Mouse (Mus musculus) lung, adult 2 months (tissue): ENCODE measurements around the gene Brinp2. TPM values are rescaled to one million over a fixed set of nuclear protein-coding genes. Genes with fewer than 3 reads are reported as not detected.

Source experiments
- DNase-seq: peaks from one replicate; pipeline ENCODE4 v3.0.0; 2022
- H3K4me1 ChIP-seq: fragments of 200-500 bp; 2 replicates; pipeline ENCODE4 v1.6.1; 2011; ENCODE audit warnings: low read length; ENCODE audit not compliant: control insufficient read depth, insufficient read depth
- H3K4me3 ChIP-seq: fragments of 200-500 bp; replicated peaks from 2 replicates; pipeline ENCODE3; 2011; ENCODE audit warnings: low read depth, mild to moderate bottlenecking, control low read depth, low read length; ENCODE audit errors: extremely low read depth
- CTCF ChIP-seq: fragments of 200-500 bp; IDR thresholded peaks from 2 replicates; pipeline ENCODE4 v1.5.1; 2011; ENCODE audit warnings: mild to moderate bottlenecking, low read length, control low read depth; ENCODE audit not compliant: insufficient read depth
- POLR2A ChIP-seq: fragments of 200-500 bp; IDR thresholded peaks from 2 replicates; pipeline ENCODE4 v1.6.1; 2011; ENCODE audit warnings: low read depth, mild to moderate bottlenecking, control low read depth, low read length, borderline replicate concordance; ENCODE audit errors: extremely low read depth
- WGBS: fragments of 180-500 bp; shearing (Covaris S2); methylation state at CpG from one replicate; pipeline ENCODE4 v1.1.7; 2018; 5-methylcytosine and 5-hydroxymethylcytosine counted together
- polyA plus RNA-seq: library from polyadenylated mRNA; depleted of rRNA; stranded (reverse); fragments of >200 nt; gene quantifications from 2 replicates; pipeline ENCODE4 v1.2.3, GENCODE M21; 2012; rRNA removed

Gene Brinp2
- polyA plus RNA-seq, 1 experiment: 0.22 TPM

DNA sequence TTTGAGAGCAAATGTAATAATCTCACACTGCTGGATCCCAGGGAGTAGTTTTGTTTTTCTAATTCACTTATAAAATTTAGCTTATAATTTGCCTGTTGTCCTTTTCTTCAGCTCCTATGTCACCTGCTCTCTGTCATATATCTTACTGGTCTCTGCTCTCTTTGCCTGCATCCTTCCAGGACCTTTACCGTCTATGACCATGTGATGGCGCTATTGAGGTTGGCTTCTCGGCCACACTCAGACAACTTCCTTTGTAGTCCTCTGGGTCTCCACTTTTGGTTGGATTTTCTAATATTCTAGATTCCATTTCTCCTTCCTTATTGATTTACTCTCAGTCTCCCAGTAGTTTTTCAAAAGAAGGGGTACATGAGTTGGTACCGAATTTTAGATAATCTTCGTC, 141.4 kb downstream of the Brinp2 start:
- Histone ChIP-seq H3K4me3 (no peak overlapping the region), H3K4me1 (no peaks in the 10 kb centered on the region)
- WGBS: 43% methylated on average over 5 of the region's 5 CpGs
- TF ChIP-seq CTCF: no peak
- no peak for TF ChIP-seq POLR2A
- no peak for DNase-seq

DNA sequence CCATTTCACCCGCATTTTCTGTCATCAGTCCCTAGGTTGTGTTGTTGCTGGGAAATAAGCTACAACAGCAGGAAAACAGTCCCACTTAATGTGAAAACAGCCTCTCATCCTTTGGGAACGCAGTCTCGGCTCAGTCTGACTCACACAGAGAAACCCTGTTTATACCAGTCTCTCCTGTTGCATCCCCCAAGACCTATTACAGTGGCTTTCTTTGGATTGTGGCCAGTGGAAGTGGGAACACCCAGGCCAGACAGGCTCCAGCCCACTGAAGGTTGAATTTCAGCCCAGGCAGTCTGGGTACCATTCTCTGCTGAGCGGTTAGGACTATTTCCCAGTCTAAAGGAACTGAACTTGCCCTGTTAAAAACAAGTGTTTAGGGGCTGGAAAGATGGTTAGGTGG, 142.4 kb downstream of the Brinp2 start:
- 71% methylated on average over 4 of the region's 4 CpGs for WGBS
- no peak for TF ChIP-seq CTCF
- no peak for TF ChIP-seq POLR2A
- Histone ChIP-seq H3K4me3 (no peak overlapping the region), H3K4me1 (no peaks in the 10 kb centered on the region)
- DNase-seq: no peak

DNA sequence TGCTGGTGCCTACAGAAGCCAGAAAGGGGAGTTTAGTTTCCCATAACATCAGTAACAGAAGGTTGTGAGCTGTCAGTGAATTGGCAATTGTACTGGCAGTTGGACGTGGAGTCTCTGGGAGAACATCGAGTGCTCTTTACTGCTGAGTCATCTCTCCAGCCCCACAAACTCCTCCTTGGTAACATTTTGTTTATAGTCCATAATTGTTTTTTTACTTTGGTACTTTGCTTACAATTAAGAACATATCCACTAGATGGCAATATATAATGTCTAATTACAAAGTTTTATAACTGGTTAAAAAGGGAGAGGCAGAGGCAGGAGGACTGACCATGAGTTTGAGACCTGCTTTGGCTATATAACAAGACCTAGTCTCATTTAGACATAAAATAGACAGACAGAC, 148.5 kb downstream of the Brinp2 start:
- no peak for TF ChIP-seq POLR2A
- no peak for TF ChIP-seq CTCF
- 56% methylated on average over 2 of the region's 2 CpGs for WGBS
- DNase-seq: no peak
- no peak overlapping the region for H3K4me3 ChIP-seq
- H3K4me1 ChIP-seq: no peaks in the 10 kb centered on the region

DNA sequence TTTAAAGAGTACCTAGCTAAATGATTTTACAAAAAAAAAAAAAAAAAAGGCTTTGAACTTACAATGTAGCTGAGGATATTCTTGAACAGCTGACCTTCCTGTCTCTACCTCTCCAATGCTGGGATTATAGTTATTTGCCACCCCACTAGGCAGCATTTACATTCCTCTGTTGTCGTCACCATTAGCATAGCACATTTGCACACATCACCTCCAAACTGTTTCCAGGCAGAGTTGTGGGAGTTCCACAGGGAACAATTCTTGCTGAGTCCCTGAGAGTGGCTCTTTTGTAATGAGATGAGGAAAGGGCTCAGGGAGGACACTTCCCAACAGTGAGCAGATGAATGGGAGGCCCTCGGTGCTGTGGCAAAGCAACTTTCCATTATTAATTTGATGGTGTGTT, 153.2 kb downstream of the Brinp2 start:
- H3K4me1 ChIP-seq: no peaks in the 10 kb centered on the region
- H3K4me3 ChIP-seq: no peak overlapping the region
- WGBS: 61% methylated on average over 2 of the region's 2 CpGs
- TF ChIP-seq POLR2A: no peak
- no peak for TF ChIP-seq CTCF
- DNase-seq: no peak

Other genes with a start within 250 kb of the Brinp2 start
- gene Astn1, start 5.9 kb upstream of the Brinp2 start, polyA plus RNA-seq: 0.04 TPM in 1 of 2 replicates, not detected in the other